Mouse (Mus musculus) R1 (cell line): ENCODE measurements around the gene Pdlim7.

Experiments
- DNase-seq: peaks from one replicate; pipeline ENCODE4 v3.0.0-alpha.2; 2018; ENCODE audit warnings: low read depth, low spot score

The Pdlim7 gene

DNA sequence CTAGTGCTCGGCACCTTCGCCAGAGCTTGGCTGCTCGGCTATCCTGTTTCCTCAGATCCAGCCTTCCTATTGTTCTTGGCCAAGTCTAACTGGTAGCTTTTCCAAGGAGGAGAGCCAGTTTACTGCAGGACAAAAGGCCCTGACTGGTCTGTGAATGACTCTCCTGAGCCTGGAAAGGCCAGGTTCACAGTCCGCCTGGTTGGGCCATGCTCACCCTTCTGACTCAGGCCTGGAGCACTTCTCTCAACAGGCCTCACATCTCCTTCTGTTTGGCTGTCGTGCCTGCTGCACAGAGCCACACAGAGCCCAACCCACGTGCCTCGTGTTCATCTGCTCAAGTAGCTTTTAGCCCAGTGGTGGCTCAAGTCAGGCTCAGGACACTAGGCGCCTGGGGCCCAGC lies 9.3 kb upstream of the Pdlim7 start:
- peak; percentile 49 for DNase-seq

DNA sequence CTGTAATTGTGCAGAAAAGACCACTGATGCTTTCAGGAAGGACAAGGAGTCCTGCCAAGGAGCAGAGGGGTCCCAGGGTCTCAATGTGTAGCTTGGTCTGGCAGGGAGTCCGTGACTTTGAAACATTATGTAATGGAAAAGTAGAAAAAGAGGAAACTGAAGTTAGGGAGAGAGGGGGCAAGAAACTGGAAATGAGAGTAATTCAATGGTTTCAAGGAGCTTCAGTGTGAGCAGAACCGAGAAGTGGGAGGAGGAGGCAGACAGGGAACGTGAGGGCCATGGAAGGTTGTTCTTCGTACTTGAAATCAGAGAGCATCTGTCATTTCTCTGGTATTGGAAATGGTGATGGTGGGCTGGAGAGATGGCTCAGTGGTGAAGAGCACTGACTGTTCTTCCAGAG lies 6.1 kb upstream of the Pdlim7 start:
- DNase-seq: no peak

DNA sequence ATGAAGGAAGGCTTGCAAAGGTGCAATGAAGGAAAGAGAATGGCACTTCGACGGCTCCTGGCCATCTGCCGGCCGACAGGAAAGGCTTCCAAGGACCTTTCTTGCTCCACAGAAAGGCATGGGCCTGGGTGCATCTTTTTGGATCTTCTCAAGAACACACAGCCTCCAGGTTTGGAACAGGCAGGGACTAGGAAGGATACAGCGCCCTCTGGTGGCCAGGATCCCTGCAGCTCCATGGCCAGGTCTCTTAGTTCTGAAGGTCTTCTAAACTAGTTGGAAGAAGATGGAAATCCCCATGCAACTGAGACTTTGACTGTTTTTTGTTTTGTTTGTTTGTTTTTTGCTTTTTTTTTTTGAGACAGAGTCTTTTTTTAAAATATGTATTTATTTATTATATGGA lies 3.5 kb upstream of the Pdlim7 start:
- peak; percentile 84 for DNase-seq

DNA sequence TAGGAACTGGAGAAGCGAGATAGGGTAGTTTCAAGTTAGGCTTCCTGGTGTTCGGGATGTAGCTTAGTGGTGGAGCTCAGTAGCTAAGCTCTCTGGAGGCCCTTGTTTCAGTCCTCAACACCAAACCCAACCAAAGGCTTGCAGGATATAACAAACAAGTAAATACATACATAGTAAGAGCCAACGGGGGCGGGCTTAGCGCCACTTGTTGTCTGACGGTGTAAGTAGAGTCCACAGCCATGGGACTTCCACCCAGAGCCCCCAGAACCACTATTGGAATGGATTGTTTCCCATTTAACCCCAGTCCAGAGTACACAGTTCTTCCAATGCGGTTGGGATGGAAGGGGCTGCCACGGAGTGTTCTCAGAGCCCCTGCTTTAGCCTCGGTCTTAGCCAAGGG lies 352 bp upstream of the Pdlim7 start:
- no peak for DNase-seq

DNA sequence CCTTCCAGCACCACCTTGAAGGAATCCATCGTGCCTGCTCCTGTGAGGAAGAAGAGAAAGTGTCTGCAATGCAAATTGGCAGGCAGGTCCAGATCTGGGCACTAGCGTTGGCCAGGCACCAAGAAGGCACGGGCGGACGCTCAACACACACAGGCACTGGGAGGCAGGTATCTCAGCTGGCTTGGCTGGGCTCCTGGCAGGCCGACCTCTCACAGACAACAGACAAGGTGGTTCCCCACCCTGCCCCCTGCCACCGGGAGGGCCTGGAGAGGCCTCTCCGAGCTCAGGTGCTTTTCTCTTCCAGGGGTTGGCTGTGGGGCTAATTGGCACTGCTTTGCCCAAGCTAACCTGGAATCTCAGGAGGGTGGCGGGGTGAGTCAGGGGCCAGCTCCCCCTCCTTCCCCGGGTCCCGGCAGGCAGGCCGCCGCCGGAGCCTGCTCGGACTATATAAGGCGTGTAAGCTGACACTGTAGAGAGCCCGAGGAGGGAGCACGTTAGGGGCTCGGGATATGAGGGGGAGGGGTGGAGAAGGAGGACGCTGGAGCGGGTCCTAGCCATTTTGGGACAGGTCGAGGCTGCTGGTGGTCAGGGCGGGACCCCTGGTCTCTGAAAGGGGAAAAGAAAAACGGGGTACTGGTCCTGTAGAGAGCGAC lies 971 bp downstream of the Pdlim7 start:
- peak; percentile 68 for DNase-seq

DNA sequence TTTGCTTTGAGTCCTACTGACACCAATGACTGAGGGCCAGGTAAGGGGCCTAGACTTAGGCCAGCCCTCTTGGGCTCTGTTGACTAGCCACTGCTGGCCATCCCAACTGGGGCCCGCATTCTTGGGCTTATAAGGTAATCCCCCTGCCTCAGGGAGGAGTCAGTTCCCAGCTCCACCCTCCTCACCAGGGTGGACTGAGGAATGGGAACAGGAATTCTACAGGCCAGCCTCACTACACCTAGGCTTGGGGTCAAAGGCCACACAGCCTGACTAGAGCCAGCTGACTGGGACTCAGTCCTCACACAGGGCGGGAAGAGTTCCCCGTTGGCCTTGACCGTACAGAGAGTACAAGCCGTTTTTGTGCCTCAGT lies 2.0 kb downstream of the Pdlim7 start:
- DNase-seq: peak; percentile 64

DNA sequence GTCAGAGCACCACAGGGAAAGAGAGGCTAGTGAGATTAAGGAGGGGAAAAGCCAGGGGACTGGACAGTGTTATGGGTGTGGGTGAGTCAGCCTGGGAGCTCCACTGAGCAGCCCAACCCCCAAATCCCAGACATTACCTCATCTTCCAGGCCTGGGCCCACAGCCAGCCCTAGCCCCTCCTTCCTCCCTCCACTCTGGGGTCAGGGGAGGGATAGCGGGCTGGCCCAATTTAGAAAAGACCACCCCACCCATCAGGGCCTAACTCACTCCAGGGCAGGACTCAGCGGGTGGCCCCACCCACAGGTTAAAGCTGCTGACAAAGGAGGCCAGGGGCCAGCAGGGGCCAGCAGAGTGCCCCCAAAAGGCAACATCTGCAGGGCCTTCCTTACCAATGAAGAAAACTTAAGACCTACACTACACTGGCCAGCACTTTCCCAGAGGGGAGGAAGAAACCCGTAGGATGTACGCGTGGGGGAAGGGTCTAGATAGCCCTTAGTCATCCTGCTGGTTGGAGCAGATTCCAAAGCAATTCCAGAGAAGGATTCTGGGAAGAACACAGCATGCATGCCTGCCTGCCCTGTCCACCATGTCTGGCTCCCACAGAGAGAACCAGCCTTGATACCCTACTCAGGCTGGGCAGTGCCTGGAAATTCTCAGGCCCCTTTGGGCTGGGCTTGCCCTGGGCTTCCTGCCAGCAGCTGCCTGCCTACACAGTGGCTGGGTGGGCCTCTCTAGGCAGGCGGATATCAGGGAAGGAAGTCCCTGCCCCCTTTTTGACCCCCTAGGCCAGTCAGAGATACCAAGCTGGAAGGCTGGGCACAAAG lies 2.6 kb downstream of the Pdlim7 start:
- DNase-seq: peak; percentile 74

DNA sequence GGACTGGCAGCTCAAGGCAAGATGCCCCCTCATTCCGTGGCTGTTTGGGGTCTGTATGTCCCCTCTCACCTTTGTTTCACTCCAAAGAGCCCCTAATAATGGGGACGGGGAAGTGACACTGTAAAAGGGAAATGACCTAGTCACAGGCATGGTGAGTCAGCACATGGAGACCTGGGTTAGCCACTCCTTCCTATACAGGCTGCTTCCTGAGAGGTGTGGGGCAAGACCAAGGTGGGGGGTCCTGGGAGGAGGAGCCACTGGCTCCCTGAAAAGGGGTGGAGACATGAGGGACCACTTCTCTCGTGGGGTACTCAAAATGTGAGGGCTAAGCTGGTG lies 3.2 kb downstream of the Pdlim7 start:
- peak; percentile 83 for DNase-seq

DNA sequence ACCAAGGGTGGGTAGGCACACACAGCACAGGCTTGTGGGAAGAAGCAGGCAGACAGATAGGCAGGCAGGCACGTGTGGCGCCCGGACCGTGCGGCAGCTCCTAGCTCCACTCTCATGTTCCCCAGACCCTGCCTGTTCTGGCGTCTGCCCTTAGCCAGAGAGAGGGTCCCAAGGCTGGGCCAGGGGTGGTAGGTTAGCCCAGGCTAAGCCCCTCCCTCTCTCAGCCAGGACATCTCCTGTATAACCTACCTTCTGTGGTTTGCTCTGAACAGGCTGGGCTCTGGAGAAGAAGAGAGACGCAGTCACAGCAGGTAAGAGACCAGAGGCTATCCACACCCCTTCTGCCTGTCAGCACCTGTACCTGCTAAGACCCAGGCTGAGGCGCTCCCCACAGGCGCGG lies 4.9 kb downstream of the Pdlim7 start:
- DNase-seq: peak; percentile 18

DNA sequence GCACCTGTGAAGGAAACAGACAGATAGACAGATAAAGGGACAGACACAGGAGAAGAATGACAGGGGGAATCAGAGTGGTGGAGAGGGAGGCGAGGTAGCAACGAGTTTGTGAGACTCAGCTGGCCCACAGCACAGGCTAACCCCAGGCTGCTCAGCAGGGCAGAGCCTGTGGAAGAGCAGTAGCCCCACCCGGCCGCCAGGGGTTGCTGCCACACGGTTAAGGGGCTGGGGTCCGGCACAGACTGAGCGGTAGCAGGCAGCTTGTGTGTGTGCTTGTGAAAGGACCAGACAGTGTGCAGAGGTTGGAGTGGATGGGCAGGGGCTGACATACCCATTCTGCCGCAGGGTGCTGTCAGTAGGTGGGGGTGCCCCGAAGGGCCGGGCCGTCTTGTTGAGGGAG lies 5.6 kb downstream of the Pdlim7 start:
- peak; percentile 80 for DNase-seq

DNA sequence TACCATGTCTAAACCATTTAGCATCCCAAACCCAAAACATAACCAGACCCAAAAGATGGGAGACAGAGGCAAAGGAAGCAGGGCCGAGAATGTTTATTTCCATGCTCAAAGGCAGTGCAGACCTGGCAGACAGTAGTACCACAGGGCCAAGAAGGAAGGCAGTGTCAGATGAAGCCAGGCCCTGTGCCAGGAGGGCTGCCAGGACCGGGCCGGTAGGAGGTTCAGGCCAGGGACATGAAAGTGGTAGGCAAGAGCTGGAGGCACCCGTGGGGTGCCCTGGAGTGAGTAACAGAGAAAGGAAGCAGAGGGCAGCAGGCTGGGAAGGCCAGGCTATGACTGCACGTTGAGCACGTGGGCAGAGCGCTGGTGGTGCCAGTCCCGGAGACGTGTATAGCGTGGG lies 6.8 kb downstream of the Pdlim7 start:
- DNase-seq: no peak

DNA sequence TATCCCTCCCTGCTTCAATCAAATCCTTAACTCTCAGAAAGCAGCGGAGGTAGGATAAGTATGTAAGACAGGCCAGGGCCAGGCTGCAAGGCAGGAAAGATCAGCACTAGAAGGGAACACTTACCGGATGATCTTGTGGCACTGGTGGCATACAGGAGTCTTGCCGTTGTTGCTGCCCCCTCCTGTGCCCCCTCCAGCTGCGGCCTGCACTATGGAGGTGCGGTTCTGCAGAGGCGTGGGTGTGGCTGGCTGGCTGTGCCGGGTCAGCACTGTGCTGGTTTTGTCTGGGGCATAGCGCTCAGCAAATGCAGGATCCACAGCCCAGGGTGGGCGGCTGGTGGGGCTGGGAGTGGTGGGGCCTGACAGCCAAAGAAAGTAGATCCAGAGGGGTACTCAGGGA lies 7.7 kb downstream of the Pdlim7 start:
- no peak for DNase-seq

DNA sequence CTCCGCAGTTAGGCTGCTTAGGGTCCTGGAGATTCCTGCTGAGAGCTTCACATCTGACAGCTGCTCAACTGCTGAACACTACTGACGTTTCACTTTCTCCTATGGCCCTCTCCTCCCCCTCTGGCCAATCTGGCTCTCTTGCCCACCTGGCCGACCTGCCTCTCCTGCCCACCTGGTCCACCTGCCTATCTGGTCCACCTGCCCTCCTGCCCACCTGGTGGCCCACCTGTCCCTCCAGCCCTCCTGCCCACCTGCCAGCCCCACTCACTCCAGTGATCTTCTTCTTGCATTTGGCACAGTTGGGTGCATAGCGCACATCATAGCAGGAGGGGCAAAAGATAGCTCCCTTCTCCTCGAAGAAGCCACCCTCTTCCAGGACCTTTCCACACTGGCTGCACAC lies 9.1 kb downstream of the Pdlim7 start:
- DNase-seq: no peak

DNA sequence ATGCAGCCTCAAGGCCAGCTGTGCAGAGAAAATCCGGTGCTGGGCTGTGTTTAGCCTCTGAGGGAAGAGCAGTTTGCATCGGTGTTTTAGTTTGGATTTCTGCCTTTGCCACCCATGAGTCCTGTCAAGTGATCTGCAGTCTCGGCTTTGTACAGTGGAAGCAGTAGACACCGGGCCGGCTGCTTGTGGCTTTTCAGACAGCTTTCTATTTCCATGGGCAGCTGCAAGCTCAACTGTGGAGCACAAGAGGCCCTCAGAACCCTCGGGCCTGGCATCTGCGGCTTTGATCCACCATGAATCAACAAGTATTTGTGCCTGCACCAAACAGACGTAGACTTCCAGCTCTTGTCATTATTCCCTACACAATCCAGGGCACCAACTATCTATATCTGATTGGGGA lies 11.1 kb downstream of the Pdlim7 start:
- DNase-seq: no peak

DNA sequence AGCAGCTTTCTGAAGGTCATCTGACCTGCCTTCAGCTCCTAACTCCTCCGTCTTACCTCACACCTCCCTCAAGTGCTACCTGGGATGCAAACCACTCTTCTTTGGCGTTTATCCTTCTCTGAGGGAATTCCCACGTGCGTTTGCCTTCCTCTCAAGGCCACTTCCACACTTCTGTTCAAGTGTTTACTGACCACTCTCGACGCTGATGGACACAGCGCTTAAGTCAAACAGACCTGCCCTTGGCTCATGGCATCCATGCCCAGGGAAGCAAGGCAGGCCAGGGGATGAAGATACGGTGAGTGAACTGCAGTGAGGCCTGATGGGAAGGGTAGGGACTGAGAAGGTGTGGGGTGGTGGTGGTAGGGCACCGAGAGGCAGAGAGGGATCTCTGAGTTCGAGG lies 12.9 kb downstream of the Pdlim7 start:
- DNase-seq: no peak

DNA sequence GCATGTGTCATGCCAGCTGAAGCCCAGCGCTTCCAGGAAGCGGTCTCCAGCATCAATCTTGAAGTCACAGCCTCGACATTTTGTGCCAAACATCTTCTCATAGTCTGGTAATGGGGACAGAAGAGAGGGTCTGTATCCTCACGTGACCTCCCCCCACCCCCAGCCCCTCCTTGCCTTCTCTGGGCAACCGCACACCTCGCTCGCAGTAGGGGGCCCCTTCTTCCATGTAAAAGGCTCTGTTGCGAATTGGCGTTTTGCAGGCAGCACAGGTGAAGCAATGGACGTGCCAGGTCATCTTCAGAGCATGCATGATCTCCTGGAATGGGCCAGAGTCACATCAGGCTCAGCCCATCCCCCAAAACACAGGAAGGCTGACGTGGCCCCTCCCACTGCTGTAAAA lies 14.6 kb downstream of the Pdlim7 start:
- DNase-seq: no peak

DNA sequence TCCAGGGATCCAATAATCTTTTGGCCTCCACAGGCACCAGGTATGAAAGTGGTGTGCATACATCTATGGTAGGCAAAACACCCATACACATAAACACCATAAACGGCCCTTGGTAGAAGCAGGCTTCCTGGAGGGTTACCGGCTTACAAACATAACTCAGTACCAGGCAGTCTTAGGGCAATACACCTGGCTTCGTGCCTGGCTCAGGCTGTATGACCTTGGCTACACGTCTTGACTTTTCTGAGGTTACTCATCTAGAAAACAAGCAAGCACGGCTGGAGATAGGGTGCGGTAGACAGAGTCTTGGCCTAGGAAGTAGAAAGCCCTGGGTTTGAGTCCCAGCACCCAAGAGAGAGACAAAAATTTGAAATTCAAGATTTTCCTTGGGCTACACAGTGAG lies 16.8 kb downstream of the Pdlim7 start:
- DNase-seq: no peak

DNA sequence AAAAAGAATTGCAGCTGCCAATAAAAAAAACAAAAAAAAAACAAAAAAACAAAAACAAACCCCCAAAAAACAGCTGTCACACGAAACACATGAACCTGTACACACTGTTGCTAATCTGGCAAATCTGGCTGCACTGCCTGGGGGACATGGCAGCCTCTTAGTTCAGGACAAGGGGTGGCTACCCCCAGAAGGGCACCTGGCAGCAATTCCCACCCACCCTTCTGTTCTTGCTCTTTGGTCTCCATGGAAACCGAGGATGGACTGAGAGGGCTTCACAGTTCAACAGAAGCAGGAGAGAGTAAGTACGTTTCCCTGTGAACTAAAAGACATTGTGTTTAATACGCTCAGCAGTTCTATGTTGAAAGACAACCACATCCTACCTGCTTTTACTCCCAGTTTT lies 17.8 kb downstream of the Pdlim7 start:
- DNase-seq: no peak

DNA sequence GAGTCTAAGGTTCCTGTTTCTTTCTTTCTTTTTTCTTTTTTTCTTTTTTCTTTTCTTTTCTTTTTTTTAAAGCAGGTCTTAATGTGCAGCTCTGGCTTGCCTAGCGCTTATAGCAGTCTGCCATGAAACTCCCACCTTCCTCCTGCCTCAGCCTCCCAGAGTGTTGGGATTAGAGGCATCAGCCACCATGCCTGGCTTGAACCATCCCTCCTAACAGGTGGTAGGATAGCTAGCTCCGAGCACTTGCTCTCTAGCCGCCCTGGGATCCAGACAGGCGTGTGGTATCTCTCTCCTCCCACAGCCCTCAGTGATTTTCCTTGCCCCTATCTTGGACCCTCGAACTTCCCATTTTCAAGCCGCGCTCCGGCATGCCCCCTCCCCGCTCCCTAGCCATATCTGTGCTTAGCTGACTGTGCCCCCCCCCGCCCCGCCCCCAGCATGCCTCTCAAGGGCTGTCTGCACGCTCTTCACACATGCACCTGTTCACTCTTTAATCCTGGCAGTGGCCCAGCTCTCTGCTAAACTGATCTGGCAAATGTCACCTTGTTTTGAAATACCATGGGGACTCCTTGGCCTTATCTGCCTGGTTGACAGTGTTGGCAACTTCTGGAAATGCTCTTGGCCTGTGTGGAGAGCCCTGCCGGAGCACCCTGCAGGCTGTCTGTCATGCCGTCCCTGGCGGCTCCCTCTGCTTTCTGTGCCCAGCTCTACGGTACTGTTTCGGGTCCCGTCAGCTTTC lies 18.4 kb downstream of the Pdlim7 start:
- DNase-seq: no peak

DNA sequence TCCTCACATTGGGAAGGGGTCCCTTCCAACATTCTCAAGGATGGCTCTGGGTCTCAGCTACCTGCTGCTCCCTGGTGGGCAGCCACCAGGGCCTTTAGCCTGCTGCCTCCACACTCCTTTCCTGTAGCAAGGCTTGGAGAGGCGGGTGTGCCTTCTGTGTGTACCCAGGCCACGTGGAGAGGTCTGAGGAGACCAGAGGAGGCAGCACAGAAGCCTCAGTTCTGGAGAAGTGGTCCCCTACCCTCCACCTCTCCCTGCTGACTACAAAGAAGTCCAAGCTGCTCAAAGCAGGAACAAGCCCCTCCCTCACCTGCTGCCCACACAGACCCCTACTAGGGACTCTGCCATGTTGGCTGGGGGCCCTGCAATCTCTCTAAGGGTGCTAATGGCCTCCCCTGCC lies 19.2 kb downstream of the Pdlim7 start:
- no peak for DNase-seq

DNA sequence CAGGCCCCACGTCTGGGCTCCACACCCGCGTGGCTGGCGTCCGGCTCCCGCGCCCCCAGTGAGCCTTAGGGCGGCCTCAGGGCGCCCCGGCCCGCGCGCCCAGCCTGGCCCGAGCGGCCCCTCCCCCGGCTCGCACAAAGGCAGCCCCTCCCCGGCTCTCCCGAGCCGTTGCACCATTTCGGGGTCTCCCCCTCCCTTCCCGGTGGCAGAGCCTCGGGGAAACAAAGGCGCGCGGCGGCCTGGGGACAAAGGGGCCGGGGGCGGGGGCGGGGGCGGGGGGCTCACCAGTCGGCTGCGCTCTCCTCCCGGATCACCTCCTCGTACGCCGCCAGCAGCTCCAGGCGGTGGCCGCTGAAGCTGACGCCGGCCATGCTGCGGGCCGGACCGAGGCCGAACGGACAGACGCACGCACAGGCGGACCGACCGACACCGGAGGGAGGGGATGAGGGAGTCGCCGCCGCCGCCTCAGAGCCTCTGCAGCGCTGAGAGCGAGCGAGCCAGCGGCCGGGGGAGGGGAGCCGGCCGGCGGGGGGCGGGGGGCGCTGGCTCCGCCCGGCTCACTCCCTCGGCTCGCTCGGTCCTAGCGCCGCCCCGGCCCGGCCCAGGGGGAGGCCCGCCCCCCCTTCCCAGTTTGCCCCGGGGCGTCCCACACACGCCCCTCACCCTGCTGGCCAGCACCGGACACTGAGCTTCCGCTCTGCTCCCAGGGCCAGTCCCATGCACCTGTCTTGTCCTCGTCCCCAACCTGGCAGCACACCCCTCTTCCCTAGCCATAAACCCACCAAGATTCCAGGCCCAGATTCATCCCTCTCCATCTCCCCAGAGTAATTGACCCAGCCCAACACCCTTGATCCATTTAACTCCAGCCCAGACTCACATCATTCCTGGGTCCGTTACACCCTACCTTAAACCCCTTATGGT lies 25.6 kb downstream of the Pdlim7 start, which contains the start of gene Dbn1:
Gene Dbn1, minus strand, starts transcription at position 534 of the 921 bp plus-strand sequence.
- no peak for DNase-seq
